Mouse (Mus musculus): ENCODE measurements at regions not wholly inside any gene's neighbourhood (a gene's known extent, or its start where the extent isn't known, plus 50 kb on each side); places are given as distances from the start of the nearest gene placed in this dataset.

- no peak overlapping the region for H3K27ac ChIP-seq (ENCODE audit: low read length)
- H3K4me1 ChIP-seq (ENCODE audit: control insufficient read depth, insufficient read depth, low read length) = no peaks in the 10 kb centered on the region
- H3K36me3 ChIP-seq (ENCODE audit: control insufficient read depth, insufficient read depth, low read length) = no peaks in the 10 kb centered on the region
- no peak overlapping the region for H3K9ac ChIP-seq (ENCODE audit: low read depth, low read length)
- H3K4me3 ChIP-seq (ENCODE audit: low read length) = no peak overlapping the region
- H3K27me3 ChIP-seq (replicated peaks; ENCODE audit: control insufficient read depth, insufficient read depth, low read length) = no peaks in the 10 kb centered on the region
- no peak overlapping the region for H3K4me2 ChIP-seq (ENCODE audit: low read depth, low read length)
- no peak for ATAC-seq
- WGBS = 60% methylated on average over 4 of the region's 4 CpGs
- no peaks in the 10 kb centered on the region for H3K9me3 ChIP-seq (ENCODE audit: control insufficient read depth, low read length)
These were observed 618.9 kb upstream of the Agtr1b start for GRCm38 (mm10) chr3:20985682-20986376.

GRCm38 (mm10) chr3:20984146-20984545 is 617.2 kb upstream of the Agtr1b start:
- Histone ChIP-seq H3K27me3 (replicated peaks; ENCODE audit: control insufficient read depth, insufficient read depth, low read length) (no peaks in the 10 kb centered on the region), H3K36me3 (ENCODE audit: control insufficient read depth, insufficient read depth, low read length) (no peaks in the 10 kb centered on the region), H3K9ac (ENCODE audit: low read depth, low read length) (no peak overlapping the region), H3K4me2 (ENCODE audit: low read depth, low read length) (no peak overlapping the region), H3K9me3 (ENCODE audit: control insufficient read depth, low read length) (no peaks in the 10 kb centered on the region), H3K4me1 (ENCODE audit: control insufficient read depth, insufficient read depth, low read length) (no peaks in the 10 kb centered on the region), H3K27ac (ENCODE audit: low read length) (no peak overlapping the region), H3K4me3 (ENCODE audit: low read length) (no peak overlapping the region)
- 14% methylated on average over 1 of the region's 1 CpGs for WGBS
- ATAC-seq = no peak

DNA sequence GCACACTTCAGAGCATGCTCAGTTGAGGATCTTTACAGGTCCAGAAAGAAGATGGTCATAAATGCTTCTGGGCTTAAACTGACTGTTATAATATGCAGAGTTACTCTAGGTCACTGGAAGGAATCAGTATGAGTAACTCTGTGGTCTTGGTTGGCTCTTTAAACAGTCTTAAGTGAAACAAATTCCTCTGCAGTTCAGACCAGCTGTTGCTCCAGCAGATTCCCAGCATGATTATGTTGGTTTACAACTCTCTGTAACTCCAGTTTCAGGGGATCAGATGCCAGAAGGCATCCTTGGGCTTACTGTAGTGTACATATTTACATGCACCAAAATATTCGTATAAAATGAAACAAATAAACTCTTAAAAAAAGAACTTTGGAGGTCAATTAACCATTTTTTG is 606.1 kb upstream of the Agtr1b start:
- H3K9me3 ChIP-seq (ENCODE audit: control insufficient read depth, low read length) = no peaks in the 10 kb centered on the region
- peak; percentile 23; the same call in 1 of the 2 replicates for ATAC-seq
- H3K36me3 ChIP-seq (ENCODE audit: control insufficient read depth, insufficient read depth, low read length) = no peaks in the 10 kb centered on the region
- H3K4me3 ChIP-seq (ENCODE audit: low read length) = no peak overlapping the region
- no peaks in the 10 kb centered on the region for H3K4me1 ChIP-seq (ENCODE audit: control insufficient read depth, insufficient read depth, low read length)
- H3K27me3 ChIP-seq (replicated peaks; ENCODE audit: control insufficient read depth, insufficient read depth, low read length) = no peaks in the 10 kb centered on the region
- 55% methylated on average over 1 of the region's 1 CpGs for WGBS
- H3K27ac ChIP-seq (ENCODE audit: low read length) = no peak overlapping the region
- no peak overlapping the region for H3K9ac ChIP-seq (ENCODE audit: low read depth, low read length)
- H3K4me2 ChIP-seq (ENCODE audit: low read depth, low read length) = no peak overlapping the region
